Mouse (Mus musculus) embryonic facial prominence, embryonic 11.5 days (tissue): ENCODE results near the gene D630045J12Rik. TPM values are rescaled to one million over a fixed set of nuclear protein-coding genes. Genes with fewer than 3 reads are reported as not detected.

Source experiments
- ATAC-seq: fragments of 200-750 bp; cut with Nextera tagmentation; replicated peaks from 2 replicates; pipeline ENCODE4 v1.8.0; 2017; ENCODE audit warnings: low read depth; ENCODE audit not compliant: insufficient number of reproducible peaks, low FRiP score, low TSS enrichment
- DNase-seq: peaks from one replicate; pipeline ENCODE4 v3.0.0-alpha.2; 2015; ENCODE audit warnings: low spot score
- H3K27ac ChIP-seq: fragments of 300-500 bp; sonication (generic); replicated peaks from 2 replicates; pipeline ENCODE4 v1.5.1; 2014; ENCODE audit warnings: mild to moderate bottlenecking, low read depth, low read length, control low read depth
- H3K27me3 ChIP-seq: fragments of 300-500 bp; sonication (generic); 2 replicates; pipeline ENCODE4 v1.6.1; 2014; ENCODE audit warnings: mild to moderate bottlenecking, low read length, moderate library complexity, mixed read lengths; ENCODE audit not compliant: control insufficient read depth, insufficient read depth
- H3K36me3 ChIP-seq: fragments of 300-500 bp; sonication (generic); replicated peaks from 2 replicates; pipeline ENCODE4 v1.6.1; 2014; ENCODE audit warnings: low read depth, mild to moderate bottlenecking, low read length, moderate library complexity, mixed read lengths; ENCODE audit not compliant: control insufficient read depth, insufficient read depth
- H3K4me1 ChIP-seq: fragments of 300-500 bp; sonication (generic); 2 replicates; pipeline ENCODE4 v1.6.1; 2014; ENCODE audit warnings: low read length, mixed read lengths; ENCODE audit not compliant: control insufficient read depth, insufficient read depth
- H3K4me2 ChIP-seq: fragments of 300-500 bp; sonication (generic); 2 replicates; pipeline ENCODE4 v1.6.1; 2014; ENCODE audit warnings: low read depth, mild to moderate bottlenecking, control low read depth, low read length, moderate library complexity
- H3K4me3 ChIP-seq: fragments of 300-500 bp; sonication (generic); 2 replicates; pipeline ENCODE4 v1.5.1; 2014; ENCODE audit warnings: low read depth, low read length, control low read depth
- H3K9ac ChIP-seq: fragments of 300-500 bp; sonication (generic); replicated peaks from 2 replicates; pipeline ENCODE4 v1.6.1; 2014; ENCODE audit warnings: mild to moderate bottlenecking, control low read depth, low read length
- H3K9me3 ChIP-seq: fragments of 300-500 bp; sonication (generic); replicated peaks from 2 replicates; pipeline ENCODE4 v1.6.1; 2016; ENCODE audit warnings: mild to moderate bottlenecking, low read length, inconsistent platforms, mixed read lengths; ENCODE audit not compliant: control insufficient read depth
- WGBS: fragments of 180-500 bp; shearing (Covaris S2); extraction: QIAGEN DNeasy Blood & Tissue Kit; methylation state at CpG from one replicate; pipeline ENCODE4 v1.1.7; 2014; 5-methylcytosine and 5-hydroxymethylcytosine counted together
- polyA plus RNA-seq: library from polyadenylated mRNA; unstranded; fragments of >200 nt; fragmentation: Nextera tagmentation; extraction: Ambion mirVana; gene quantifications from 2 replicates; pipeline ENCODE4 v1.2.1, GENCODE M21; 2014

The D630045J12Rik gene
- polyA plus RNA-seq, 1 experiment from 2014 or later = 8.8 TPM

GRCm38 (mm10) chr6:38264466-38264865 lies 10.7 kb upstream of the D630045J12Rik start:
- Histone ChIP-seq H3K36me3 (no peaks in the 10 kb centered on the region), H3K9ac (no peak overlapping the region), H3K4me3 (no peak overlapping the region), H3K27ac (no peak overlapping the region), H3K9me3 (no peaks in the 10 kb centered on the region), H3K27me3 (no peaks in the 10 kb centered on the region), H3K4me2 (no peak overlapping the region), H3K4me1 (no peaks in the 10 kb centered on the region)
- WGBS = 77% methylated on average over 7 of the region's 7 CpGs
- DNase-seq (no peak), ATAC-seq (no peak)

- Histone ChIP-seq H3K9me3 (no peaks in the 10 kb centered on the region), H3K4me2 (no peak overlapping the region), H3K36me3 (no peaks in the 10 kb centered on the region), H3K9ac (no peak overlapping the region), H3K4me3 (no peak overlapping the region), H3K27ac (no peak overlapping the region), H3K27me3 (no peaks in the 10 kb centered on the region), H3K4me1 (no peaks in the 10 kb centered on the region)
- no peak for DNase-seq
- no peak for ATAC-seq
- 75% methylated on average over 5 of the region's 5 CpGs for WGBS
Observed at GRCm38 (mm10) chr6:38263393-38264159, 9.8 kb upstream of the D630045J12Rik start.

- Histone ChIP-seq H3K9me3 (no peaks in the 10 kb centered on the region), H3K36me3 (no peaks in the 10 kb centered on the region), H3K27me3 (no peaks in the 10 kb centered on the region), H3K27ac (no peak overlapping the region), H3K4me1 (no peaks in the 10 kb centered on the region), H3K9ac (no peak overlapping the region), H3K4me3 (no peak overlapping the region), H3K4me2 (no peak overlapping the region)
- 62% methylated on average over 4 of the region's 4 CpGs for WGBS
- DNase-seq = no peak
- no peak for ATAC-seq
Observed at GRCm38 (mm10) chr6:38261877-38262276, 8.1 kb upstream of the D630045J12Rik start.

GRCm38 (mm10) chr6:38257506-38257905 lies 3.7 kb upstream of the D630045J12Rik start:
- ATAC-seq (no peak), DNase-seq (no peak)
- Histone ChIP-seq H3K9me3 (no peaks in the 10 kb centered on the region), H3K36me3 (no peaks in the 10 kb centered on the region), H3K4me1 (peaks cover 3% of the 10 kb centered on the region; the same call in 1 of the 2 replicates), H3K4me2 (no peak overlapping the region), H3K27ac (no peak overlapping the region), H3K4me3 (no peak overlapping the region), H3K9ac (no peak overlapping the region), H3K27me3 (no peaks in the 10 kb centered on the region)
- 93% methylated on average over 8 of the region's 8 CpGs for whole genome bisulfite sequencing

- Histone ChIP-seq H3K4me2 (no peak overlapping the region), H3K4me3 (no peak overlapping the region), H3K4me1 (peaks cover 6% of the 10 kb centered on the region), H3K27me3 (no peaks in the 10 kb centered on the region), H3K9ac (no peak overlapping the region), H3K9me3 (no peaks in the 10 kb centered on the region), H3K27ac (no peak overlapping the region), H3K36me3 (no peaks in the 10 kb centered on the region)
- DNase-seq (no peak), ATAC-seq (no peak)
- 90% methylated on average over 4 of the region's 4 CpGs for WGBS
Observed at GRCm38 (mm10) chr6:38256793-38257192, 3.0 kb upstream of the D630045J12Rik start.

- no peaks in the 10 kb centered on the region for H3K9me3 ChIP-seq
- DNase-seq = no peak
- peaks cover 10% of the 10 kb centered on the region for H3K4me1 ChIP-seq
- H3K36me3 ChIP-seq = no peaks in the 10 kb centered on the region
- 52% methylated on average over 2 of the region's 2 CpGs for WGBS
- no peak overlapping the region for H3K4me2 ChIP-seq
- no peak for ATAC-seq
- H3K4me3 ChIP-seq = no peak overlapping the region
- H3K27me3 ChIP-seq = no peaks in the 10 kb centered on the region
- no peak overlapping the region for H3K9ac ChIP-seq
- no peak overlapping the region for H3K27ac ChIP-seq
Observed at GRCm38 (mm10) chr6:38255794-38256193, 2.0 kb upstream of the D630045J12Rik start.

- peak overlapping the region; percentile 81 for H3K27ac ChIP-seq
- H3K36me3 ChIP-seq = no peaks in the 10 kb centered on the region
- H3K4me3 ChIP-seq = peak overlapping the region; percentile 89
- WGBS = 8% methylated on average over 19 of the region's 19 CpGs
- H3K4me1 ChIP-seq = peaks cover 10% of the 10 kb centered on the region
- no peaks in the 10 kb centered on the region for H3K27me3 ChIP-seq
- ATAC-seq (no peak), DNase-seq (peak; percentile 62)
- peak overlapping the region; percentile 72 for H3K4me2 ChIP-seq
- H3K9me3 ChIP-seq = no peaks in the 10 kb centered on the region
- peak overlapping the region; percentile 97 for H3K9ac ChIP-seq
Observed at GRCm38 (mm10) chr6:38252766-38253735, 758 bp downstream of the D630045J12Rik start.

GRCm38 (mm10) chr6:38252139-38252538 lies 1.7 kb downstream of the D630045J12Rik start:
- DNase-seq (no peak), ATAC-seq (no peak)
- H3K27me3 ChIP-seq = no peaks in the 10 kb centered on the region
- peaks cover 10% of the 10 kb centered on the region for H3K4me1 ChIP-seq
- H3K9ac ChIP-seq = peak overlapping the region; percentile 97; the same call in 1 of the 2 replicates
- H3K4me3 ChIP-seq = peak overlapping the region; percentile 89
- H3K36me3 ChIP-seq = no peaks in the 10 kb centered on the region
- WGBS = 41% methylated on average over 10 of the region's 10 CpGs
- peak overlapping the region; percentile 72 for H3K4me2 ChIP-seq
- H3K9me3 ChIP-seq = no peaks in the 10 kb centered on the region
- no peak overlapping the region for H3K27ac ChIP-seq
